Mouse (Mus musculus): ENCODE measurements around the gene Jarid2. TPM values are rescaled to one million over a fixed set of nuclear protein-coding genes. Genes with fewer than 3 reads are reported as not detected.

The Jarid2 gene
- total RNA-seq, 2 experiments from 2014 or later = 26.4 to 31.9 TPM

- Histone ChIP-seq H3K4me3 (no peak overlapping the region), H3K27ac (no peak overlapping the region)
- DNase-seq (ENCODE audit: low spot score in 2 of 2) = no peak
- no peak for TF ChIP-seq CTCF (conservative IDR thresholded peaks at IDR 0.05)
Measured at GRCm38 (mm10) chr13:44925173-44925572, 195.9 kb downstream of the Jarid2 start.

DNA sequence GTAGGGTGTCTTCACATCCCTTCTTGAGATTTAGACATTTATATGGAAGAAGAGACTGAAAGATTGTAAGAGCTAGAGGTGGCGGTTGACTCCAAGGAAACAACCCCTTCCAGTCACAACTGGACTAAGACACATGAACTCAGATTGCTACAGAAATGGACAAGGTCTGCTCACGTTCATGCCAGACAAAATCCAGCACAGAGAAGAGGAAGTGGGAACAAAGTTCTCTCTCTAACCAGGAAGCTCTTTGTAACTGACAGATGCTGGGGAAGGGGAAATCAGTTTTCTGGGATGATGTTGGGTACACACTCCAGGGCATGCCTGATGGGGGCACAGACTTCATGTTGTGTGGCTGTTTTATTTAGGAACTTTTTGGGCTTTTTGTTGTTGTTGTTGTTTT lies 197.0 kb downstream of the Jarid2 start:
- TF ChIP-seq CTCF (conservative IDR thresholded peaks at IDR 0.05) = no peak
- no peak for DNase-seq (ENCODE audit: low spot score in 2 of 2)
- no peak overlapping the region for H3K4me3 ChIP-seq
- H3K27ac ChIP-seq = no peak overlapping the region

- DNase-seq (ENCODE audit: low spot score in 2 of 2) = no peak
- TF ChIP-seq CTCF (conservative IDR thresholded peaks at IDR 0.05) = no peak
- Histone ChIP-seq H3K27ac (no peak overlapping the region), H3K4me3 (no peak overlapping the region)
Measured at GRCm38 (mm10) chr13:44932307-44933264, 203.3 kb downstream of the Jarid2 start.

GRCm38 (mm10) chr13:44933575-44933974 lies 204.3 kb downstream of the Jarid2 start:
- Histone ChIP-seq H3K4me3 (no peak overlapping the region), H3K27ac (no peak overlapping the region)
- no peak for DNase-seq (ENCODE audit: low spot score in 2 of 2)
- no peak for TF ChIP-seq CTCF (conservative IDR thresholded peaks at IDR 0.05)

GRCm38 (mm10) chr13:44937681-44938080 lies 208.4 kb downstream of the Jarid2 start:
- H3K27ac ChIP-seq = no peak overlapping the region
- DNase-seq (ENCODE audit: low spot score in 2 of 2) = no peak
- no peak overlapping the region for H3K4me3 ChIP-seq
- TF ChIP-seq CTCF (conservative IDR thresholded peaks at IDR 0.05) = no peak

DNA sequence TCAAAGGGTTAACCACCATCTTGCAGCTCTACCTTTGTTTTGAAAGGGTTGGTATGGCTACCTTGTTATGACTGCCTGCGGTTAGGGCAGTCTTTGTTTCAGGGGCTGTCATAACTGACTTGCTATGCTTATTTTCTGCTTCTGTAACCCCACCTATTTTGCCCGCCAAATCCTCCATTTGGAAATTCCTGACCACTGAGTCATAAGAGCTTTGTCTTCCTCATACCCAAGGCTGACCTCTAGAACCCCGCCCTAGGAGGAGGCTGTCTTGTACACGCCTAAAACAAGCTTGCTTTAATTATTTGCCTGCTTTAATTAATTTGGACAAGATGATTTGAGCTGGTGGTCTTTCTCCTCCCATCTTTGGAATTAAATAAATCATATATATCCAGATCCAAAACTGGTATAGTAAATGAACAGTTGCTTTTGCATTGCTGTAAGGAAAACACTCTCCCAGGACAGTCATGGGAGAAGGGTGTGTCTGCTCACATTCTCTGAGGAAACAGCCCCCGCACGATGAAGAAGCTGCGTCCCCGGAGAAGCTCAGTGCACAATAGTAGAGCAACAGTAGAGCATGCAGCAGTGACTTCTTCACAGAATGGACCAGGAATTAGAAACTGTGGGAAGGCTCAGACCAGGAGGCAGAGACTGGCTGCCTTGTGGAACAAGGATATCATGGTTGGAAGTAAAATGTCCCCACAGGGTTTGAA lies 210.2 kb downstream of the Jarid2 start:
- TF ChIP-seq CTCF (conservative IDR thresholded peaks at IDR 0.05) = no peak
- no peak overlapping the region for H3K4me3 ChIP-seq
- DNase-seq (ENCODE audit: low spot score in 2 of 2) = no peak
- H3K27ac ChIP-seq = no peak overlapping the region

DNA sequence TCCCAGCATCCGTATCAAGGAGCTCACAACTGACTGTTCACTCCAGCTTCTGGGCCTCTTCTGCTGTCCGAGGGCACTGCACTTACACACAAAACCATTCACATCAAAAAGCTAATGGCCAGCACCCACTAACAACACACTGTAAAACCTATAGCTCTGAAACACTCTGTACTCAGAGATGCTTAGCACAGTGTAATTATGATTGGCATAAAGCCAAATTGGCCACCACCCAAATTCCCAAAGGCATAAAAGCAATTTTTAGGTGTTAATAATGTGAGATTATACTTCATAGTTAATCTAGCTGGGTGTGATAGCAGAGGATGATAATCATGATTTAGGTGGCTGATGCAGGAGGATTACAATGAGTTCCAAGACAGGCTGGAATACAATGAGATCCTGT lies 214.3 kb downstream of the Jarid2 start:
- TF ChIP-seq CTCF (conservative IDR thresholded peaks at IDR 0.05) = no peak
- Histone ChIP-seq H3K27ac (0 out of 2 replicates have a peak overlapping the region, but pooled peaks have one; percentile 7), H3K4me3 (no peak overlapping the region)
- DNase-seq (ENCODE audit: low spot score in 2 of 2) = no peak

GRCm38 (mm10) chr13:44946880-44947635 lies 217.8 kb downstream of the Jarid2 start:
- Histone ChIP-seq H3K27ac (peak overlapping the region; percentile 85), H3K4me3 (peak overlapping the region; percentile 51)
- DNase-seq (ENCODE audit: low spot score in 2 of 2) = peak in 1 of 2 experiments; percentile 41
- no peak for TF ChIP-seq CTCF (conservative IDR thresholded peaks at IDR 0.05)

- Histone ChIP-seq H3K27ac (peak overlapping the region; percentile 85), H3K4me3 (no peak overlapping the region)
- peak in 1 of 2 experiments; percentile 29 for DNase-seq (ENCODE audit: low spot score in 2 of 2)
- TF ChIP-seq CTCF (conservative IDR thresholded peaks at IDR 0.05) = no peak
Measured at GRCm38 (mm10) chr13:44948320-44949250, 219.3 kb downstream of the Jarid2 start.

DNA sequence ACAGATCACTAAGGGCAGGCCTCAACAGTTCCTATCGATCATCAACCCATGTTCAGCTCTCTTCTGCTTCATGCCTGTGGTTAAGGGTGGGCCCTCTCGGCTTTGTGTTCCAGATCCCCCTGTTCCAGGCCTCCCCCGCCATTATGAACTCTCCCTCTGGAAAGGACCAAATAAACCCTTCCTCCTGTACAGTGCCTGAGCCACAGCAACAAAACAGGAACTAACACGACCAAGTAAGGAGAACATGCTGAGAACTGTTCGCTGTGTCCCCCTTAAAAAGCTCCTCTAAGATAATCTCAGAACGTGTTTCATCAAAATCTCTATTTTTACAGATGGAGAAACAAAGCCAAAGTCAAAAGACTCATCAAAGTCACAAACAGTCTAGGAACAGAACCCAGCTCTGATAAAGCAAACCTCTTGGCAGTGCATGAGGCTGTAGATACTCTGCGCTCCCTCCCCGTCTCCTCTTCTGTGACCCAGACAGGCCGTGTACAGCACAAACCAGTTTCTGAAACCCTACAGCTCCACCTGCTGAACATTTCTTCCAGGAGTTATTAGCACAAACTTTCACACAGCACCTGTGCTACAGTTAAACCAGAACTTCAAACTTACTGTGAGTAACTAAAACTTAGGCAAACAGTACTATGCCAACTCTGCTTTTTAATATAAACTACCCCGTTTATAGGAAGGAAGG lies 223.3 kb downstream of the Jarid2 start:
- peak; percentile 49 for TF ChIP-seq CTCF (conservative IDR thresholded peaks at IDR 0.05)
- no peak overlapping the region for H3K4me3 ChIP-seq
- DNase-seq (ENCODE audit: low spot score in 2 of 2) = no peak
- H3K27ac ChIP-seq = peak overlapping the region; percentile 76

DNA sequence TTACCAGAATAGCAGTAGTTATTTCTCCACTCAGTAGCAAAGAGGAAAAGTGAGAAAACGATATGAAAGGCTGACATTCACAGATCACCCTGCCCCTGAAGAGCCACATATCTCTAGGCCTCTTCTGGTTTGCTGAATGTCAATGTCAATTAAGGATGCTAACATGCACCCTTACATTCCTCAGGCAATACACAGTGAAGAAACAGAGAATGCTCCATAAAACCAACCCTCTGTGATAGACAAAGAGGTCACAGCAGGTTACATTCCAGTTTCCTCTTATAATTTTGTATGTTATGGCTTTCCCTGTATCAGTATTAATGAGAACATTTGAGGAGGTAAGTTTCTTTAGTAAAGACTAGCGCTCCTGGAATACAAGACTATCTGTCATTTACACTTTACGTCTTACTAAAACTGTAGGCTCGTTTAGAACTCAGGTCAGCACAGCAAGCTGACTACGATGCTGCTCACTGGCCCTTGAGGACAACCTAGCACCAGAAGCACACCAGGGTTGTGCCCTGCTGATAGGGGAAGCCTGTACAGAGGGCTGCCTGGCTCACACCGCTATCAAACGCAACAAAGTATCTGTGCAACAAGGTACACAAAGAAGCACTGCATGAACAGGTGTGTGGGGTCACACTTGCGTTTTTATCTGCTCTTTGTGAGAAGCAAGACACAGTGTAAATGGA lies 224.4 kb downstream of the Jarid2 start:
- no peak for TF ChIP-seq CTCF (conservative IDR thresholded peaks at IDR 0.05)
- no peak for DNase-seq (ENCODE audit: low spot score in 2 of 2)
- H3K4me3 ChIP-seq = no peak overlapping the region
- H3K27ac ChIP-seq = no peak overlapping the region
